Mouse (Mus musculus) stomach, postnatal 0 days (tissue): Measurements from ENCODE around the gene Elmo1.

Source experiments
- CTCF ChIP-seq: IDR thresholded peaks from 2 replicates; pipeline ENCODE4 v1.5.1; 2016; ENCODE audit warnings: antibody characterized with exemption, low read depth, mild to moderate bottlenecking, moderate library complexity
- EP300 ChIP-seq: optimal IDR thresholded peaks from 2 replicates; pipeline ENCODE3; 2016; ENCODE audit warnings: antibody characterized with exemption

DNA sequence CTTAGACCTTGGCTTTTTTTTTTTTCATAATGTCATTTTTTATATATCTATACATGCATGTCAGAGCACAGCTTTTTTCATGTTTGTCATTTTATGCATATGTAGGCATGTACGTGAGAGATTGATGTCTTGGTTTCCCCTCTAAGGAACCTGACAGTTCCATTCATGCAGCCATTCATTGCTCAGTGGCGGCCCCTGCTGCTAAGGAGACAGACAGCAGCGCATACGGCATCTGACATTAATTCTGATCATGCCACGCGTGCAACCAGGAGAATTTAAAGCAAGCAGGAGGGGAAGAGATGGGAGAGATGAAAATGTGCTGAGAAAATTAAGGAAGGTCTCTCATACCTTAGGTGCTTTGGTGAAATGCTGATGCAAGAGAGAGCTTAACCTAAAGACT is 381.3 kb downstream of the Elmo1 start:
- TF ChIP-seq CTCF, result peak; percentile 89
- no peak for TF ChIP-seq EP300
